Mouse (Mus musculus) hindbrain, embryonic 12.5 days (tissue): ENCODE measurements around the gene Fga. TPM values are rescaled to one million over a fixed set of nuclear protein-coding genes. Genes with fewer than 3 reads are reported as not detected.

Source experiments
- ATAC-seq: fragments of 200-750 bp; cut with Nextera tagmentation; 2 replicates; pipeline ENCODE4 v1.8.0; 2017; ENCODE audit warnings: moderate TSS enrichment; ENCODE audit not compliant: low FRiP score
- H3K27ac ChIP-seq: fragments of 300-500 bp; sonication (generic); 2 replicates; pipeline ENCODE4 v1.5.1; 2016; ENCODE audit warnings: mild to moderate bottlenecking
- H3K27me3 ChIP-seq: fragments of 300-500 bp; sonication (generic); 2 replicates; pipeline ENCODE4 v1.6.1; 2016; ENCODE audit warnings: mild to moderate bottlenecking
- H3K36me3 ChIP-seq: fragments of 300-500 bp; sonication (generic); 2 replicates; pipeline ENCODE4 v1.6.1; 2016; ENCODE audit warnings: mild to moderate bottlenecking
- H3K4me1 ChIP-seq: fragments of 300-500 bp; sonication (generic); 2 replicates; pipeline ENCODE4 v1.6.1; 2016
- H3K4me2 ChIP-seq: fragments of 300-500 bp; sonication (generic); replicated peaks from 2 replicates; pipeline ENCODE4 v1.6.1; 2016; ENCODE audit warnings: mild to moderate bottlenecking
- H3K4me3 ChIP-seq: fragments of 300-500 bp; sonication (generic); 2 replicates; pipeline ENCODE4 v1.5.1; 2016; ENCODE audit warnings: mild to moderate bottlenecking
- H3K9ac ChIP-seq: fragments of 300-500 bp; sonication (generic); 2 replicates; pipeline ENCODE4 v1.6.1; 2016; ENCODE audit warnings: mild to moderate bottlenecking, moderate library complexity
- H3K9me3 ChIP-seq: fragments of 300-500 bp; sonication (generic); replicated peaks from 2 replicates; pipeline ENCODE4 v1.6.1; 2016; ENCODE audit warnings: mild to moderate bottlenecking
- WGBS: fragments of 180-500 bp; shearing (Covaris S2); methylation state at CpG from one replicate; pipeline ENCODE4 v1.1.7; 2016; 5-methylcytosine and 5-hydroxymethylcytosine counted together
- polyA plus RNA-seq: library from polyadenylated mRNA; unstranded; fragments of >200 nt; fragmentation: Nextera tagmentation; extraction: Ambion mirVana; gene quantifications from 2 replicates; pipeline ENCODE4 v1.2.1, GENCODE M21; 2016

Gene Fga
- polyA plus RNA-seq, 1 experiment from 2014 or later = not detected

- Histone ChIP-seq H3K4me1 (no peaks in the 10 kb centered on the region), H3K4me2 (no peak overlapping the region), H3K9me3 (no peaks in the 10 kb centered on the region), H3K36me3 (no peaks in the 10 kb centered on the region), H3K4me3 (no peak overlapping the region), H3K27me3 (no peaks in the 10 kb centered on the region), H3K9ac (no peak overlapping the region), H3K27ac (no peak overlapping the region)
- no peak for ATAC-seq
- 95% methylated on average over 7 of the region's 7 CpGs for WGBS
Observed at GRCm38 (mm10) chr3:83004801-83005200, 21.1 kb upstream of the Fga start.

DNA sequence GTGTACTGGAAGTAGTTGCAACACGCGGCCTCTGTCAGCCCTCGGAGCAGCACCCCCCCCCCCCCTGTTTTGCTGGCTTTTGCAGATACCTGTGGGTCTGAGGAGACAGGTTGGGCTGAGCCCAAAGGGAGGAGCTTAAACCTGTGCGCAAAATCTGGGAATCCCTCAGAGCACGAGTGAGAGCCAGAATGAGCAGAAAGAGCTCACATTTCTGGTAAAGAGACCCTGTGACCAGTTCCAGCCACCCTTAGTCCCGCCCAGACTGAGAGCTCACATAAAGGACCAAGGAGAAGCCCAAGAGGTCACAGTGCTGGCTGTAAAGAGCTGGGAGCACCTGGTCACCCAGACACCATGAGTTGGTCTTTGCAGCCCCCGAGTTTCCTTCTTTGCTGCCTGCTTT, 18.3 kb upstream of the Fga start, which contains the start of gene Fgg:
Gene Fgg, plus strand, starts transcription at position 168 of the 400 bp plus-strand sequence.
- Histone ChIP-seq H3K9me3 (no peaks in the 10 kb centered on the region), H3K27ac (no peak within 1 kb of the TSS), H3K4me1 (no peaks in the 10 kb centered on the region), H3K4me3 (no peak within 1 kb of the TSS), H3K9ac (no peak within 1 kb of the TSS), H3K36me3 (no peaks in the 10 kb centered on the region), H3K27me3 (no peaks in the 10 kb centered on the region), H3K4me2 (no peak within 1 kb of the TSS)
- ATAC-seq = no peak
- WGBS = 51% methylated on average over 7 of the region's 7 CpGs

DNA sequence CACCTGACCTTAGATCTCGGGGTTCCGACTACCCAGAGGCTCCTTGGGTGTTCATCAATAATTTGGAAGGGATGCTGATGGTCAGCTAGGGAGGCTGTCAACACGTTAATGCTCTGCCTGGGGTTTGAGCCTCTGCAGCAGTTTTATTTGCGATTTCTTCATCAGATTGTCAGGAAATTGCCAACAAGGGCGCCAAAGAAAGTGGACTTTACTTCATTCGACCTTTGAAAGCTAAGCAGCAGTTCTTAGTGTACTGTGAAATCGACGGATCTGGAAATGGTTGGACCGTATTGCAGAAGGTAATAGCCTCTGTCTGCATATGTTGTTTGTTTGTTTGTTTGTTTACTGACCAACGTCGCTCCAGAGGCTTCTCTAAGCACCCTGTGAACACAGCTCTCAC, 15.6 kb upstream of the Fga start:
- H3K9me3 ChIP-seq = no peaks in the 10 kb centered on the region
- H3K27me3 ChIP-seq = no peaks in the 10 kb centered on the region
- WGBS = 83% methylated on average over 11 of the region's 11 CpGs
- no peak overlapping the region for H3K9ac ChIP-seq
- H3K4me1 ChIP-seq = no peaks in the 10 kb centered on the region
- H3K4me2 ChIP-seq = no peak overlapping the region
- H3K36me3 ChIP-seq = no peaks in the 10 kb centered on the region
- no peak overlapping the region for H3K4me3 ChIP-seq
- no peak overlapping the region for H3K27ac ChIP-seq
- ATAC-seq = no peak

GRCm38 (mm10) chr3:83011136-83011535, 14.7 kb upstream of the Fga start:
- WGBS = 90% methylated on average over 4 of the region's 4 CpGs
- Histone ChIP-seq H3K9ac (no peak overlapping the region), H3K4me3 (no peak overlapping the region), H3K4me1 (no peaks in the 10 kb centered on the region), H3K4me2 (no peak overlapping the region), H3K36me3 (no peaks in the 10 kb centered on the region), H3K9me3 (no peaks in the 10 kb centered on the region), H3K27me3 (no peaks in the 10 kb centered on the region), H3K27ac (no peak overlapping the region)
- no peak for ATAC-seq

- Histone ChIP-seq H3K9me3 (no peaks in the 10 kb centered on the region), H3K36me3 (no peaks in the 10 kb centered on the region), H3K4me3 (no peak overlapping the region), H3K9ac (no peak overlapping the region), H3K27ac (no peak overlapping the region), H3K4me1 (no peaks in the 10 kb centered on the region), H3K4me2 (no peak overlapping the region), H3K27me3 (no peaks in the 10 kb centered on the region)
- 79% methylated on average over 4 of the region's 4 CpGs for WGBS
- ATAC-seq = no peak
Observed at GRCm38 (mm10) chr3:83011565-83011964, 14.3 kb upstream of the Fga start.

DNA sequence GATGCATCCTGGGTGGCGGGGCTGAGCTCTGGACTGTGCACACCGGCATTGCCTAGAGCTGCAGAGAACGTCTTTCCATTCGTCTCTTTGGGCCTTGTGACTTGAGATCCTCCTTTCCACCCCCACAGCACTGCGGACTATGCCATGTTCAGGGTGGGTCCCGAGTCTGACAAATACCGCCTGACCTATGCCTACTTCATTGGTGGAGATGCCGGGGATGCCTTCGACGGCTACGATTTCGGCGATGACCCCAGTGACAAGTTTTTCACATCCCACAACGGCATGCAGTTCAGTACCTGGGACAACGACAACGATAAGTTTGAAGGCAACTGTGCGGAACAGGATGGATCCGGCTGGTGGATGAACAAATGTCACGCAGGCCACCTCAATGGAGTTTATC, 13.2 kb upstream of the Fga start:
- ATAC-seq = no peak
- 91% methylated on average over 19 of the region's 19 CpGs for WGBS
- Histone ChIP-seq H3K36me3 (no peaks in the 10 kb centered on the region), H3K4me1 (no peaks in the 10 kb centered on the region), H3K27me3 (no peaks in the 10 kb centered on the region), H3K4me3 (no peak overlapping the region), H3K9me3 (no peaks in the 10 kb centered on the region), H3K4me2 (no peak overlapping the region), H3K27ac (no peak overlapping the region), H3K9ac (no peak overlapping the region)

DNA sequence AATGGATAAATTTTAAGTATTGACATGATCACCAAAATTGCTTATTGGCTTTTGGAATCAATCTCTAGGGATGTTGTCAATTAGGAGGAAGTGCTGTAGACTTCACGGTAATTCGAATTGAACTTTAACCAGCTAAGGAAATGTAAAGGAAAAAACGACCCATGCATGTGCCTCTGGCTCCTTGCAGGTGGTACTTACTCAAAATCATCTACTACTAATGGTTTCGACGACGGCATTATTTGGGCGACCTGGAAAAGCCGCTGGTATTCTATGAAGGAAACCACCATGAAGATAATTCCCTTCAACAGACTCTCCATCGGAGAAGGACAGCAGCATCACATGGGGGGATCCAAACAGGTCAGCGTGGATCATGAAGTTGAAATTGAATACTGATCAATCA, 11.9 kb upstream of the Fga start:
- Histone ChIP-seq H3K27ac (no peak overlapping the region), H3K4me1 (no peaks in the 10 kb centered on the region), H3K4me3 (no peak overlapping the region), H3K4me2 (no peak overlapping the region), H3K36me3 (no peaks in the 10 kb centered on the region), H3K9ac (no peak overlapping the region), H3K9me3 (no peaks in the 10 kb centered on the region), H3K27me3 (no peaks in the 10 kb centered on the region)
- WGBS = 92% methylated on average over 10 of the region's 10 CpGs
- ATAC-seq = no peak

- no peak overlapping the region for H3K27ac ChIP-seq
- H3K36me3 ChIP-seq = no peaks in the 10 kb centered on the region
- no peak overlapping the region for H3K4me2 ChIP-seq
- H3K9ac ChIP-seq = no peak overlapping the region
- no peaks in the 10 kb centered on the region for H3K4me1 ChIP-seq
- H3K4me3 ChIP-seq = no peak overlapping the region
- no peak for ATAC-seq
- WGBS = 65% methylated on average over 1 of the region's 1 CpGs
- H3K27me3 ChIP-seq = no peaks in the 10 kb centered on the region
- no peaks in the 10 kb centered on the region for H3K9me3 ChIP-seq
Observed at GRCm38 (mm10) chr3:83016236-83016635, 9.6 kb upstream of the Fga start.

- H3K9ac ChIP-seq = no peak overlapping the region
- no peaks in the 10 kb centered on the region for H3K27me3 ChIP-seq
- WGBS = 91% methylated on average over 2 of the region's 2 CpGs
- H3K4me3 ChIP-seq = no peak overlapping the region
- no peak overlapping the region for H3K27ac ChIP-seq
- H3K36me3 ChIP-seq = no peaks in the 10 kb centered on the region
- H3K4me1 ChIP-seq = no peaks in the 10 kb centered on the region
- H3K4me2 ChIP-seq = no peak overlapping the region
- ATAC-seq = no peak
- no peaks in the 10 kb centered on the region for H3K9me3 ChIP-seq
Observed at GRCm38 (mm10) chr3:83020387-83020786, 5.5 kb upstream of the Fga start.

- H3K9me3 ChIP-seq = no peaks in the 10 kb centered on the region
- H3K9ac ChIP-seq = no peak overlapping the region
- no peak overlapping the region for H3K27ac ChIP-seq
- H3K4me2 ChIP-seq = no peak overlapping the region
- ATAC-seq = no peak
- no peaks in the 10 kb centered on the region for H3K27me3 ChIP-seq
- 97% methylated on average over 5 of the region's 5 CpGs for WGBS
- H3K36me3 ChIP-seq = no peaks in the 10 kb centered on the region
- H3K4me1 ChIP-seq = no peaks in the 10 kb centered on the region
- no peak overlapping the region for H3K4me3 ChIP-seq
Observed at GRCm38 (mm10) chr3:83021176-83021575, 4.7 kb upstream of the Fga start.

DNA sequence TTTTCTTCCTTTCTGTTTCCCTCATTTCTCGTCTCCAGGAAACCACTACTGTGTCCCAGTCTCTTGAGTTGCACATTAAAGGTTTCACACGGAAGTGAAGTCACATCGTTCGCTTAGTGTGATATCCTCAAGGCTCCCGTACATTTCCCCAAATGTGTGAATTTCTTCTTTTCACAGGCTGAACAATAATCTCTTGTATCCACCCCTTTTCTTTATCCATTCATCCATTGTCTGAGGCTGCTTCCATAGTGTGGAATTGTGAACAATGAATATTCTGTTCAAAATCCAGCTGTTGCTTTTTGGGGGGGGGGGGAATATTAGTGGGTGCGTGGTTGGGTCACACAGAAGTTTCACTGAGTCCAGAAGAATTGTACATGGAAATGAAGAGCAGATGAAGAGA, 840 bp upstream of the Fga start:
- no peaks in the 10 kb centered on the region for H3K36me3 ChIP-seq
- no peak overlapping the region for H3K4me2 ChIP-seq
- H3K9me3 ChIP-seq = no peaks in the 10 kb centered on the region
- H3K27ac ChIP-seq = no peak overlapping the region
- H3K9ac ChIP-seq = no peak overlapping the region
- H3K4me1 ChIP-seq = no peaks in the 10 kb centered on the region
- no peaks in the 10 kb centered on the region for H3K27me3 ChIP-seq
- no peak for ATAC-seq
- H3K4me3 ChIP-seq = no peak overlapping the region
- 69% methylated on average over 6 of the region's 6 CpGs for WGBS

DNA sequence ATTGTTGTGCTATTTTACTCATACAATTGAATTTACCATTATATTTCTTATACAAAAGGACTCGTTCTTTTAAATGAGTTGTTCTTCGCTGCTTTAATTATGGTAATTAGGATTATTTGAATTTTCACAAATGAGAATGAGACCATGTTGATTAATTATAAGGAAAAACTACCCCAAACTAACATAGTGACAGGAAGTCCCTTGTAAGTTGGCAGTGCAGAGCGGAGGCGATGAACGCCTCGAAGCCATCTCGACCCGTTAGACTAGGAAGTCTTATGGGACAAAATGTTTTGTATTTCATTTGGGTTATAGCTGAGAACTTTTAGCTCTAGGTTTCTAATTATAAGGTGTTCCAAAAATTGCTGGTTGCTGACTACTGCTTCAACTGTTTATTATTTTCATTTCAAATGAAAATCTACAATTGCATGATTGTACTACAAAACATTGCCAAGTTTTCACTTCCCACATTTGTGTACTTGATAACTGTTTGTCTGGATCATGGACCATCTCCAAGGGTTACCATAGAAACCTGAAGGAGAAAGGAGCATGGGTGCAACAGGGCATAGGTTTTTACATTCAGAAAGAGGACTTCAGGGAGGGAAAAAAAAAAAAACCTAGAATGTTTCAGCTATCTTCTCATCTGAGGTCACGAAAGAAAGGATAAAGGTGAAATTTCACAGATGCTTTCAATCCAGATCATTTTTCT, 1.8 kb downstream of the Fga start:
- no peaks in the 10 kb centered on the region for H3K36me3 ChIP-seq
- H3K9me3 ChIP-seq = no peaks in the 10 kb centered on the region
- WGBS = 88% methylated on average over 9 of the region's 9 CpGs
- H3K27me3 ChIP-seq = no peaks in the 10 kb centered on the region
- H3K4me2 ChIP-seq = no peak overlapping the region
- H3K27ac ChIP-seq = no peak overlapping the region
- no peak overlapping the region for H3K9ac ChIP-seq
- H3K4me1 ChIP-seq = no peaks in the 10 kb centered on the region
- H3K4me3 ChIP-seq = no peak overlapping the region
- ATAC-seq = no peak

DNA sequence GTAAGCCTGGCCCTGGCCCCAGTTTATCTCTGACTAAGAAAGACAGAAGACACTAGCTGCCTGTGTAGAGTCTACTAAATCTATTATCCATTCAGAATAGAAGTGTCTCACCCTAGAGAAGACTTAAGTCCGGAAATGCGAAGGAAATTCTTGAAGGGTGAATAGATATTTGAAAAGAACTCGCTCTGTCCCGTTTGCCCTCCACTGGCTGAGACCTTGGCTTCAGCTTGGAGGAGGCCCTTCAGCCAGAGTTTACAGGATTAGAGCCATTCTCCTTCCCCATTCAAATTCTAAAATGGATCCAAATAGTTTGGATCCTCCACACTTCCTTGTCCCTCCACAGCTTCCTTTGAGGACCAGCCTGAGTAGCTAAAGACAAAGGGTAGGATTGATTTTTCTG, 4.5 kb downstream of the Fga start:
- Histone ChIP-seq H3K9me3 (no peaks in the 10 kb centered on the region), H3K4me1 (no peaks in the 10 kb centered on the region), H3K27me3 (no peaks in the 10 kb centered on the region), H3K9ac (no peak overlapping the region), H3K4me3 (no peak overlapping the region), H3K36me3 (no peaks in the 10 kb centered on the region), H3K27ac (no peak overlapping the region), H3K4me2 (no peak overlapping the region)
- whole genome bisulfite sequencing = 91% methylated on average over 4 of the region's 4 CpGs
- no peak for ATAC-seq
